35 mouse cellular contexts compared by ENCODE assay signal in the genomic region with DNA sequence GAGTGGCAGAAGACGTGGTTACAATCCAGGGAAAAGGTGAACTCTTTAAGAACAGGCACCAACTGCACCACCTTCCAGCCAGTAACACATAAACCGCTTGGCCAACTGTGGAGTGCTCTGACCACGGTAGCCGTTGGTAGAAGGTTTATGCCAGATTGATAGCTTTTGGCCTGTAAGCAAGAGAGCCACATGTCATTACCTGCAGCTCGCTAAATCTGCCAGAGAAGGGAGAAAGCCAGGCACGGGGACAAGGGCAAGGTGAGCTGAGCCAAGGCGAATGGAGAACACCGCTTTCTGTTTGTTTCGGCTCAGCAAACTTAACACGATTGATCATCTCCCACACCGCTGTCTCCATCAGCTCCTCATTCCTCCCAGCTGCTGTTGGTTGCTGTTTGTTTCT. TPM values are rescaled to one million over a fixed set of nuclear protein-coding genes. Genes with fewer than 3 reads are reported as not detected.
A peak's percentile ranks its signal among the peaks of the same experiment; 100 is the strongest.
DNase-seq lines count a peak whose midpoint lies in the region; ATAC-seq and TF ChIP-seq lines count a peak whose summit lies in the region.
"Had no signal": no experiment of that assay in that cellular context is flagged by ENCODE, and none has a peak within 500 bp of the region (broad histone marks: within the 10 kb centered on the region; RNA-seq: fewer than 3 reads in every experiment).

No protein-coding gene starts in this region.

- no peak for ATAC-seq in forebrain, postnatal 0 days
- ATAC-seq in forebrain, embryonic 15.5 days (replicated peaks): no peak
- ATAC-seq in hindbrain, embryonic 14.5 days (ENCODE audit: low FRiP score): no peak
- ATAC-seq: forebrain, embryonic 16.5 days; hindbrain, embryonic 16.5 days; intestine, embryonic 15.5 days; Patski had no signal

- DNase-seq in cerebellum, adult 11 months: peak; percentile 36
- no peak for DNase-seq in cerebellum, adult 8-10 months
- peak; percentile 71 for DNase-seq in brain, adult 2 months (ENCODE audit: low read depth, low spot score)
- DNase-seq in cerebellum, postnatal 10 days: peak; percentile 64 to 70
- peak; percentile 28 to 42 for DNase-seq in cerebellum, postnatal 36 days
- no peak for DNase-seq in forebrain, postnatal 0 days
- DNase-seq in hindbrain, embryonic 14.5 days (ENCODE audit: low spot score): no peak
- DNase-seq: adrenal gland, postnatal 10 days; adrenal gland, postnatal 36 days; gastrocnemius, postnatal 10 days; gastrocnemius, postnatal 36 days; heart, adult 11 months; kidney, adult 11 months; kidney, adult 8-10 months had no signal

- H3K9ac ChIP-seq in forebrain, postnatal 0 days: no peak overlapping the region
- H3K9ac ChIP-seq in forebrain, embryonic 15.5 days (replicated peaks): no peak overlapping the region
- H3K9ac ChIP-seq in hindbrain, embryonic 14.5 days: no peak overlapping the region
- H3K9ac ChIP-seq: embryonic facial prominence, embryonic 12.5 days; embryonic facial prominence, embryonic 15.5 days; forebrain, embryonic 12.5 days; hindbrain, embryonic 12.5 days; intestine, embryonic 15.5 days; kidney, embryonic 15.5 days had no signal

- no peaks in the 10 kb centered on the region for H3K9me3 ChIP-seq in forebrain, postnatal 0 days (ENCODE audit: low read length)
- no peaks in the 10 kb centered on the region for H3K9me3 ChIP-seq in forebrain, embryonic 15.5 days
- no peaks in the 10 kb centered on the region for H3K9me3 ChIP-seq in hindbrain, embryonic 14.5 days (ENCODE audit: control insufficient read depth, low read length)
- H3K9me3 ChIP-seq: embryonic facial prominence, embryonic 12.5 days; embryonic facial prominence, embryonic 15.5 days; forebrain, embryonic 12.5 days; G1E; hindbrain, embryonic 12.5 days; intestine, embryonic 15.5 days; kidney, embryonic 15.5 days had no signal

- no peaks in the 10 kb centered on the region for H3K4me1 ChIP-seq in forebrain, postnatal 0 days (ENCODE audit: insufficient read depth)
- H3K4me1 ChIP-seq in forebrain, embryonic 15.5 days: no peaks in the 10 kb centered on the region
- no peaks in the 10 kb centered on the region; the same call in 1 of the 2 replicates for H3K4me1 ChIP-seq in hindbrain, embryonic 14.5 days (replicated peaks; ENCODE audit: control insufficient read depth, insufficient read depth, low read length)
- H3K4me1 ChIP-seq: embryonic facial prominence, embryonic 12.5 days; embryonic facial prominence, embryonic 15.5 days; intestine, embryonic 15.5 days; kidney, embryonic 15.5 days had no signal

- H3K4me3 ChIP-seq in forebrain, postnatal 0 days (ENCODE audit: low read depth, low read length): no peak overlapping the region
- no peak overlapping the region for H3K4me3 ChIP-seq in forebrain, embryonic 15.5 days
- no peak overlapping the region for H3K4me3 ChIP-seq in hindbrain, embryonic 14.5 days (replicated peaks; ENCODE audit: low read length)
- H3K4me3 ChIP-seq: embryonic facial prominence, embryonic 12.5 days; embryonic facial prominence, embryonic 15.5 days; forebrain, embryonic 12.5 days; hindbrain, embryonic 12.5 days; intestine, embryonic 15.5 days; kidney, embryonic 15.5 days had no signal

- H3K4me2 ChIP-seq in forebrain, postnatal 0 days (ENCODE audit: low read depth): no peak overlapping the region
- no peak overlapping the region for H3K4me2 ChIP-seq in forebrain, embryonic 15.5 days (replicated peaks)
- no peak overlapping the region for H3K4me2 ChIP-seq in hindbrain, embryonic 14.5 days (replicated peaks)
- H3K4me2 ChIP-seq: embryonic facial prominence, embryonic 12.5 days; embryonic facial prominence, embryonic 15.5 days; forebrain, embryonic 12.5 days; heart, embryonic 11.5 days; hindbrain, embryonic 12.5 days; intestine, embryonic 15.5 days; kidney, embryonic 15.5 days had no signal

- no peaks in the 10 kb centered on the region for H3K36me3 ChIP-seq in forebrain, postnatal 0 days (ENCODE audit: insufficient read depth)
- no peaks in the 10 kb centered on the region for H3K36me3 ChIP-seq in forebrain, embryonic 15.5 days
- no peaks in the 10 kb centered on the region for H3K36me3 ChIP-seq in hindbrain, embryonic 14.5 days (replicated peaks; ENCODE audit: control insufficient read depth, insufficient read depth)
- H3K36me3 ChIP-seq: embryonic facial prominence, embryonic 12.5 days; embryonic facial prominence, embryonic 15.5 days; forebrain, embryonic 12.5 days; G1E; hindbrain, embryonic 12.5 days; intestine, embryonic 15.5 days; kidney, embryonic 15.5 days had no signal

- 91% methylated on average over 11 of the region's 11 CpGs for WGBS in forebrain, postnatal 0 days
- WGBS in forebrain, embryonic 15.5 days: 93% methylated on average over 11 of the region's 11 CpGs
- 91% methylated on average over 11 of the region's 11 CpGs for whole genome bisulfite sequencing in hindbrain, embryonic 14.5 days

- no peak overlapping the region for H3K27ac ChIP-seq in forebrain, postnatal 0 days (ENCODE audit: low read depth, low read length)
- no peak overlapping the region for H3K27ac ChIP-seq in forebrain, embryonic 15.5 days (replicated peaks)
- H3K27ac ChIP-seq in hindbrain, embryonic 14.5 days: no peak overlapping the region
- H3K27ac ChIP-seq: embryonic facial prominence, embryonic 12.5 days; embryonic facial prominence, embryonic 15.5 days; forebrain, embryonic 12.5 days; hindbrain, embryonic 12.5 days; intestine, embryonic 15.5 days; kidney, embryonic 15.5 days had no signal

- TF ChIP-seq CTCF in forebrain, postnatal 0 days (IDR thresholded peaks at IDR 0.05; ENCODE audit: low read depth): no peak

- H3K27me3 ChIP-seq in forebrain, postnatal 0 days (ENCODE audit: insufficient read depth, low read length): no peaks in the 10 kb centered on the region
- no peaks in the 10 kb centered on the region for H3K27me3 ChIP-seq in forebrain, embryonic 15.5 days
- no peaks in the 10 kb centered on the region for H3K27me3 ChIP-seq in hindbrain, embryonic 14.5 days (ENCODE audit: control insufficient read depth, insufficient read depth, low read length)
- H3K27me3 ChIP-seq: CH12.LX; embryonic facial prominence, embryonic 12.5 days; intestine, embryonic 15.5 days had no signal

RNA-seq across cellular contexts. Expression of gene Syndig1l, which starts 9.6 kb away (rescaled TPM):
- total RNA-seq in forebrain, postnatal 0 days (2014; rRNA removed): 17.6 and 21.1 TPM in 2 replicates
- 11.3 and 12.3 TPM in 2 replicates for polyA plus RNA-seq in forebrain, postnatal 0 days (2015; fragmentation: Nextera tagmentation; extraction: Ambion mirVana)
- polyA plus RNA-seq in forebrain, embryonic 15.5 days (2015; fragmentation: Nextera tagmentation; extraction: Ambion mirVana): 3.4 and 3.9 TPM in 2 replicates
- polyA plus RNA-seq in hindbrain, embryonic 14.5 days (2014; fragmentation: Nextera tagmentation; extraction: Ambion mirVana): 11.1 and 13.6 TPM in 2 replicates
- total RNA-seq: adrenal gland, adult 18-20 months; adrenal gland, postnatal 36 days; CH12.LX; common myeloid progenitor, adult 5-6 weeks; gastrocnemius, adult 18-20 months; gastrocnemius, postnatal 10 days; gastrocnemius, postnatal 36 days; heart, adult 8-10 months; heart, postnatal 25 days; hematopoietic stem cell, adult 5-6 weeks had no signal
- polyA plus RNA-seq: G1E; heart, embryonic 11.5 days; heart, embryonic 14.5 days; heart, postnatal 0 days; Patski had no signal

RNA-seq across cellular contexts. Expression of gene Vrtn, which starts 48.2 kb away (rescaled TPM):
- total RNA-seq in forebrain, postnatal 0 days (2014; rRNA removed): not detected in 2 replicates
- 0.06 TPM in 2 replicates for polyA plus RNA-seq in forebrain, postnatal 0 days (2015; fragmentation: Nextera tagmentation; extraction: Ambion mirVana)
- not detected in 2 replicates for polyA plus RNA-seq in forebrain, embryonic 15.5 days (2015; fragmentation: Nextera tagmentation; extraction: Ambion mirVana)
- not detected in 2 replicates for polyA plus RNA-seq in hindbrain, embryonic 14.5 days (2014; fragmentation: Nextera tagmentation; extraction: Ambion mirVana)
- total RNA-seq: adrenal gland, adult 18-20 months; adrenal gland, postnatal 10 days; adrenal gland, postnatal 36 days; CH12.LX; common myeloid progenitor, adult 5-6 weeks; gastrocnemius, adult 18-20 months; gastrocnemius, postnatal 10 days; gastrocnemius, postnatal 36 days; heart, adult 8-10 months; heart, postnatal 25 days had no signal
- polyA plus RNA-seq: embryonic facial prominence, embryonic 12.5 days; forebrain, embryonic 12.5 days; G1E; heart, embryonic 11.5 days; heart, embryonic 14.5 days; heart, postnatal 0 days; hindbrain, embryonic 12.5 days; hindbrain, embryonic 16.5 days; intestine, embryonic 15.5 days; kidney, embryonic 15.5 days; Patski had no signal

Comparison
In these comparisons a context has a peak if more than half of its experiments do, and no peak if none do; other contexts are left out.
1. DNase-seq: peak in cerebellum, adult 11 months (single experiment), brain, adult 2 months (single experiment), cerebellum, postnatal 10 days (2 of 2) and cerebellum, postnatal 36 days (2 of 2); none in cerebellum, adult 8-10 months (single experiment), forebrain, postnatal 0 days (single experiment) and hindbrain, embryonic 14.5 days (single experiment).